Mouse (Mus musculus): Measurements from ENCODE around the gene Chrne. TPM values are rescaled to one million over a fixed set of nuclear protein-coding genes. Genes with fewer than 3 reads are reported as not detected.

Chrne gene
- polyA plus RNA-seq (2015; fragmentation: Nextera tagmentation; extraction: Ambion mirVana): not detected in 2 replicates

DNA sequence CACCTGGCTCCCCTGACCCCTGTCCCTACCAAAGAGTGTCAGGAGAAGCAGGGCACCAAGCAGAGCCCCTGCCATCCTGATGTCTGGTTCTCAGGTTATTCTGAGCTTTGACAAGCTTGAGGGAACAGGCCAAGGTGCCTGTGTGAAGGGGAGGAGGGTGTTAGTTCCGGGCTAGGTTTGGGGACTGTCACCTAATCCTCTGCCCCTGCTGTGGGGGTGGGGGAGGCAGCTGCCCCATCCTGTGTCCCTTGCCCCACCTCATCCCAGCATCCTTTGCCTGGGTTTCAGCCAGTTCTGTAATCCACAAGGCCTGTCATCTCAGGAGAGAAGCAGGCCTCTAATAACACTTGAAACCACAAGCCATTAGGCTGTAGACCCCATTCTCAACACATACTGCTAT, at the start of gene Chrne:
Chrne (minus strand) TSS at position 116 of the 400 bp plus-strand sequence.
- Histone ChIP-seq H3K27me3 (replicated peaks) (peaks cover 8% of the 10 kb centered on the region; the same call in 1 of the 2 replicates), H3K9ac (no peak within 1 kb of the TSS), H3K9me3 (no peaks in the 10 kb centered on the region), H3K27ac (no peak within 1 kb of the TSS), H3K4me2 (no peak within 1 kb of the TSS), H3K36me3 (replicated peaks) (no peaks in the 10 kb centered on the region), H3K4me1 (peaks cover 11% of the 10 kb centered on the region), H3K4me3 (no peak within 1 kb of the TSS)
- ATAC-seq (replicated peaks): no peak
- WGBS: 60% methylated on average over 1 of the region's 1 CpGs

- peak overlapping the region; percentile 62 for H3K9ac ChIP-seq
- no peaks in the 10 kb centered on the region for H3K9me3 ChIP-seq
- H3K27ac ChIP-seq: peak overlapping the region; percentile 99
- peaks cover 17% of the 10 kb centered on the region for H3K36me3 ChIP-seq (replicated peaks)
- peaks cover 33% of the 10 kb centered on the region for H3K4me1 ChIP-seq
- H3K27me3 ChIP-seq (replicated peaks): no peaks in the 10 kb centered on the region
- peak; percentile 47 for ATAC-seq (replicated peaks)
- under 1% methylated on average over 15 of the region's 15 CpGs for WGBS
- H3K4me2 ChIP-seq: peak overlapping the region; percentile 90
- peak overlapping the region; percentile 70 for H3K4me3 ChIP-seq
These were observed 49.3 kb upstream of the Chrne start for GRCm38 (mm10) chr11:70668335-70668770.

DNA sequence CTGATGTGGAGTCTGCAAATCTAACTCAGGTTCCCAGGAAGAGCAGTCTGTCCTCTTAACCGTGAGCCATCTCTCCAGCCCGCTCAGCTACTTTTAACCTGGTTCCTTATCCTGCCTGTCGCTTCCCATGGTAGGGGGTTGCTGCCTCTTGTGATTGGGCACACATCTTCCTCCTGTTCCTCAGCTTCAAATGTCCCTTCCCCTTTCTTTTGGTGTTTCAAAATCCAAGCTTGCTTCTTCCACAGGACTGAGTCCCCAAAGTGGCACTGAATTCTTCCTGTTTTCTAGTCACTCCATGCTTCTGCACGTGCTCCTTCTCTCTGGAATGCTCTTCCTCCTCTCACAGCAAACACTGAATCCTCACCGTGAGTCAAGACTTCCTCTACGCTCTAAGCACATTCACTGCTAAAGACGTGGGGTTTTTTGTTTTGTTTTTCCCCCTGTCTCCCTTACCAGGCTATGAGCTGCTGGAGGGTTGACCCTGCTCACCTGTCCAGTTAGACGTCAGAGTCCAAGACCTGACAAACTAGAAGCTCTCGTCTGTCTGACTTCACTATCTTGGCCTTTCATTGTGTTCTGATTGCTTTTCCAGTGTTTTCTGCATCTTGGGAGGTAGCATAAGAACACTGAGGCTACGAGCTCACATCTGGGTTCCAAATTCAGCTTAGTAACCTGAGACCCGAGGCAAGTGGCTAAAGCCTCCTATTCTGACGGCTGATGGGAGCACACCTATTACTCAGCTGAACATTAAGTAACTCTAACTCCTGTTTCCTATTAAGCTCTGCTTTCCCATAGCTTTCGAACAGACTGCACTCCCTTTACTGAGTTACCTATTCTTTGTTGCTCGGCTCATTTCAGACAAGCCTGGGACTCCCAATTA, 48.5 kb upstream of the Chrne start:
- Histone ChIP-seq H3K9ac (peak overlapping the region; percentile 62; the same call in 1 of the 2 replicates), H3K36me3 (replicated peaks) (peaks cover 24% of the 10 kb centered on the region), H3K4me1 (peaks cover 33% of the 10 kb centered on the region), H3K27ac (peak overlapping the region; percentile 99), H3K4me2 (peak overlapping the region; percentile 90), H3K9me3 (no peaks in the 10 kb centered on the region), H3K27me3 (replicated peaks) (no peaks in the 10 kb centered on the region), H3K4me3 (peak overlapping the region; percentile 70)
- WGBS: 77% methylated on average over 14 of the region's 14 CpGs
- no peak for ATAC-seq (replicated peaks)

DNA sequence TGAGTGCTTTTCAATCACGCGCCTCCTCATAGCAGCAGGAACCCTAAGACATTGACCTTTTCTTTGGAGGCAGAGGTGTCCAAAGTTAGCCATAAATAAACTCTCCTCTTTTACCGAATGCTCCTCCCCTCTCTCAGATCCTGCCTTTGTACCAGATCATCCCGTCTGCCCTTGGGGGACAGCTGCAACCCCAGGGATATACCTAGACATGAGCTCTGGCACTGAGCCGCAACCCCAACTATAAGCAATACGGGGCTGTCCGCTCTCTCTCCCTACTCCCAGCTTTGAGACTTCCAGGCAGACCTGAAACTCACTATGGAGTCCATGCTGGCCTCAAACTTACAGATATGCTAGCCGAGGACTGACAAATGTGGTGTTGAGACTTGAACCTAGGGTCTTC, 47.7 kb upstream of the Chrne start:
- peaks cover 33% of the 10 kb centered on the region for H3K4me1 ChIP-seq
- ATAC-seq (replicated peaks): no peak

GRCm38 (mm10) chr11:70664741-70665140, 45.7 kb upstream of the Chrne start:
- Histone ChIP-seq H3K27ac (no peak overlapping the region), H3K9me3 (no peaks in the 10 kb centered on the region), H3K4me2 (no peak overlapping the region), H3K4me1 (peaks cover 15% of the 10 kb centered on the region), H3K4me3 (no peak overlapping the region), H3K9ac (no peak overlapping the region), H3K36me3 (replicated peaks) (peaks cover 29% of the 10 kb centered on the region), H3K27me3 (replicated peaks) (no peaks in the 10 kb centered on the region)
- no peak for ATAC-seq (replicated peaks)
- WGBS: 94% methylated on average over 9 of the region's 9 CpGs

More for the DNA sequence above, 47.7 kb upstream of the Chrne start:
- no peak overlapping the region for H3K27ac ChIP-seq
- no peaks in the 10 kb centered on the region for H3K9me3 ChIP-seq
- no peak overlapping the region for H3K4me2 ChIP-seq
- no peak overlapping the region for H3K4me3 ChIP-seq
- peaks cover 29% of the 10 kb centered on the region for H3K36me3 ChIP-seq (replicated peaks)
- H3K9ac ChIP-seq: no peak overlapping the region
- H3K27me3 ChIP-seq (replicated peaks): no peaks in the 10 kb centered on the region
- 97% methylated on average over 8 of the region's 8 CpGs for WGBS

DNA sequence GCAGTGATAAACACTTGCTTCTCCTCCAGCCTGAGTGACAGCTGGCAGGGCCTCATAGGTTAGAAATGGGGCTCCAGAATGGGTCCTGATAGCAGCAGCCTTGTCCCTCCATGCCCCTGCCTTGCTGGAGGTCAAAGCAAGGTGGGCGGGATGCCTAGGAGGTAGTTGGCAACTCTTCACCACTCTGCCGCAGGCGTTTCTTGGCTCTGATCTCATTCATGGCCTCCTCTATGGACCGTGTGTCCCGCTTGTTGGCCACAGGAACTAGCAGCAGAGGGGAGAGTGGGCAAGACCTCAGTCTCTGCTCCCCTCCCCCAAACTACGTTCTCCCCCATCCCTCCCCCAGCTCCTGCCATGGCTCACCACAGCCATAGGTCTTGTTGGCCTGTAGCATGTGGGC, 44.9 kb upstream of the Chrne start:
- Histone ChIP-seq H3K4me2 (no peak overlapping the region), H3K36me3 (replicated peaks) (peaks cover 29% of the 10 kb centered on the region), H3K27ac (no peak overlapping the region), H3K9ac (no peak overlapping the region), H3K9me3 (no peaks in the 10 kb centered on the region), H3K4me1 (peaks cover 15% of the 10 kb centered on the region), H3K4me3 (no peak overlapping the region), H3K27me3 (replicated peaks) (no peaks in the 10 kb centered on the region)
- ATAC-seq (replicated peaks): no peak
- 92% methylated on average over 6 of the region's 6 CpGs for WGBS

DNA sequence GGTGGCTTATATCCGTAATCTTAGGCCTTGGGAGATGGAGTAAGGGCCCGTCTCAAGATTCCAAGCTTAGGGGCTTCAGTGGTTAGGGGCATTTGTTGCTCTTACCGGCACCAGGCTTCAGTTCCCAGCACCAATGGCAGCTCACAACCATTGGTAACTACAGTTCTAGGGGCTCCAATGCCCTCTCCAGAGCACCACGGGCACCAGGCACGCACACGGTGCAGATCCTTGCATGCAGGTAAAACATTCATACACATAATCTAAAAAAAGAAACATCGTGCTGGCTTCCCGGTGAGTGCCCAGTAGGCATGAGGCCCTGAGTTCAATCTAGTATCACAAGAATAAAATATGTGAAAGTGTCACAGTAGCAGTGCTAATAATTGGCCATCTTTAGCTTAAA, 44.1 kb upstream of the Chrne start:
- Histone ChIP-seq H3K4me1 (peaks cover 12% of the 10 kb centered on the region), H3K9me3 (no peaks in the 10 kb centered on the region), H3K36me3 (replicated peaks) (peaks cover 29% of the 10 kb centered on the region), H3K9ac (no peak overlapping the region), H3K4me2 (no peak overlapping the region), H3K4me3 (no peak overlapping the region), H3K27ac (no peak overlapping the region), H3K27me3 (replicated peaks) (no peaks in the 10 kb centered on the region)
- no peak for ATAC-seq (replicated peaks)
- 86% methylated on average over 8 of the region's 8 CpGs for WGBS

GRCm38 (mm10) chr11:70660571-70660970, 41.6 kb upstream of the Chrne start:
- no peak overlapping the region for H3K27ac ChIP-seq
- 92% methylated on average over 8 of the region's 8 CpGs for WGBS
- H3K4me2 ChIP-seq: no peak overlapping the region
- H3K4me3 ChIP-seq: no peak overlapping the region
- no peaks in the 10 kb centered on the region for H3K9me3 ChIP-seq
- H3K27me3 ChIP-seq (replicated peaks): 0 out of 2 replicates have a peak, but pooled peaks cover 2% of the 10 kb centered on the region
- H3K36me3 ChIP-seq (replicated peaks): peaks cover 29% of the 10 kb centered on the region
- no peak for ATAC-seq (replicated peaks)
- H3K9ac ChIP-seq: no peak overlapping the region
- peaks cover 11% of the 10 kb centered on the region for H3K4me1 ChIP-seq

GRCm38 (mm10) chr11:70658942-70659341, 39.9 kb upstream of the Chrne start:
- H3K27me3 ChIP-seq (replicated peaks): 0 out of 2 replicates have a peak, but pooled peaks cover 2% of the 10 kb centered on the region
- peaks cover 17% of the 10 kb centered on the region for H3K36me3 ChIP-seq (replicated peaks)
- H3K4me2 ChIP-seq: no peak overlapping the region
- H3K4me3 ChIP-seq: no peak overlapping the region
- 82% methylated on average over 8 of the region's 8 CpGs for WGBS
- ATAC-seq (replicated peaks): no peak
- no peak overlapping the region for H3K27ac ChIP-seq
- H3K9ac ChIP-seq: no peak overlapping the region
- no peaks in the 10 kb centered on the region for H3K9me3 ChIP-seq
- peaks cover 17% of the 10 kb centered on the region for H3K4me1 ChIP-seq

GRCm38 (mm10) chr11:70658521-70658920, 39.5 kb upstream of the Chrne start:
- H3K9ac ChIP-seq: no peak overlapping the region
- no peak overlapping the region for H3K4me3 ChIP-seq
- H3K27ac ChIP-seq: no peak overlapping the region
- peaks cover 13% of the 10 kb centered on the region; the same call in 1 of the 2 replicates for H3K36me3 ChIP-seq (replicated peaks)
- H3K9me3 ChIP-seq: no peaks in the 10 kb centered on the region
- ATAC-seq (replicated peaks): no peak
- 0 out of 2 replicates have a peak, but pooled peaks cover 2% of the 10 kb centered on the region for H3K27me3 ChIP-seq (replicated peaks)
- WGBS: 92% methylated on average over 5 of the region's 5 CpGs
- no peak overlapping the region for H3K4me2 ChIP-seq
- peaks cover 17% of the 10 kb centered on the region for H3K4me1 ChIP-seq

DNA sequence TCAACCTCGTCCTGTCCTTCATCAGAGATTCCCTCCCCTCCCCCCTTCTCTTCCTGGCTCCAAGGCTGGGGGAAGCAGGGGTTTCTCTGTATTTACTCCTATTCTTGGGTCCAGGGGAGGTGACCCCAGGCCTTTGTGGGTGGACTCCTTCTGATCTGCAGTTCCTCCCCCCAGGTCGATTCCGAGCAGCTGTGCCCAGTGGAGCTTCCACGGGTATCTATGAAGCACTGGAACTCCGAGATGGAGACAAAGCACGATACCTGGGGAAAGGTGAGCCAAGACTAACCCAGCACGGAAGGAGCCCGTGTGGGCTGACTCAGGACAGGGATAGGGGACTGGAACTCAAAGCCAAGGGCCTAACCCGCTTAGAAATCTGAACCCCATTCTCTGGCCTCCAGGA, 39.0 kb upstream of the Chrne start:
- Histone ChIP-seq H3K27ac (no peak overlapping the region), H3K4me3 (no peak overlapping the region), H3K27me3 (replicated peaks) (0 out of 2 replicates have a peak, but pooled peaks cover 2% of the 10 kb centered on the region), H3K4me1 (peaks cover 20% of the 10 kb centered on the region), H3K9ac (no peak overlapping the region), H3K4me2 (no peak overlapping the region), H3K9me3 (no peaks in the 10 kb centered on the region), H3K36me3 (replicated peaks) (peaks cover 9% of the 10 kb centered on the region; the same call in 1 of the 2 replicates)
- no peak for ATAC-seq (replicated peaks)
- 66% methylated on average over 9 of the region's 9 CpGs for WGBS

DNA sequence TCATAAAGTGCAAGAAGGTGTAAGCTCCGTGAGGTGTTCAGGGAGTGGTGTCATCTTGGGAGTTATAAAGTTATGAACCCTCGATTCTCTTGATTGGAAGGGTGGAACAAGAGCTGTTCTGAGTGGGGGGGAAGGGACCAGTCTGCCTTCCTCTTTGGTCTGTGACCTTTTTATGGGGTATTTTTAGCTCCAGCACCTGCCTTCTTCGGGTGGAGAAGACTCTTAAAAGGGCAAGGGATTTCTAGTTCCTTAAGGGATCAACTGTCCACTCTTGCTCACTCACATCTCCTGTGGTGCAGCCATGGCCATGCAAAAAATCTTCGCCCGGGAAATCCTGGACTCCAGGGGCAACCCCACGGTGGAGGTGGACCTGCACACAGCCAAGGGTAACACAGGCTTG, 38.6 kb upstream of the Chrne start:
- Histone ChIP-seq H3K27ac (no peak overlapping the region), H3K27me3 (replicated peaks) (0 out of 2 replicates have a peak, but pooled peaks cover 2% of the 10 kb centered on the region), H3K4me1 (peaks cover 24% of the 10 kb centered on the region), H3K9me3 (no peaks in the 10 kb centered on the region), H3K9ac (no peak overlapping the region), H3K4me2 (no peak overlapping the region), H3K4me3 (no peak overlapping the region), H3K36me3 (replicated peaks) (peaks cover 6% of the 10 kb centered on the region; the same call in 1 of the 2 replicates)
- 53% methylated on average over 6 of the region's 6 CpGs for WGBS
- ATAC-seq (replicated peaks): no peak
